Mouse (Mus musculus) stomach, postnatal 0 days (tissue): ENCODE measurements around the gene Fbxo40. TPM values are rescaled to one million over a fixed set of nuclear protein-coding genes. Genes with fewer than 3 reads are reported as not detected.

ENCODE experiments used
- ATAC-seq: fragments of 200-750 bp; cut with Nextera tagmentation; 2 replicates; pipeline ENCODE4 v1.8.0; 2017; ENCODE audit not compliant: low FRiP score, low TSS enrichment
- DNase-seq: peaks from one replicate; pipeline ENCODE4 v3.0.0-alpha.2; 2016; ENCODE audit warnings: low spot score
- H3K27ac ChIP-seq: fragments of 300-500 bp; sonication (generic); replicated peaks from 2 replicates; pipeline ENCODE4 v1.5.1; 2014; ENCODE audit warnings: mild to moderate bottlenecking, control low read depth
- H3K27me3 ChIP-seq: fragments of 300-500 bp; sonication (generic); 2 replicates; pipeline ENCODE4 v1.6.1; 2014; ENCODE audit warnings: low read length; ENCODE audit not compliant: control insufficient read depth, insufficient read depth
- H3K36me3 ChIP-seq: fragments of 300-500 bp; sonication (generic); 2 replicates; pipeline ENCODE4 v1.6.1; 2014; ENCODE audit warnings: low read length, mixed read lengths; ENCODE audit not compliant: control insufficient read depth, insufficient read depth
- H3K4me1 ChIP-seq: fragments of 300-500 bp; sonication (generic); replicated peaks from 2 replicates; pipeline ENCODE4 v1.6.1; 2014; ENCODE audit warnings: antibody characterized with exemption; ENCODE audit not compliant: control insufficient read depth, insufficient read depth
- H3K4me2 ChIP-seq: fragments of 300-500 bp; sonication (generic); replicated peaks from 2 replicates; pipeline ENCODE4 v1.6.1; 2014; ENCODE audit warnings: low read depth, mild to moderate bottlenecking, control low read depth, moderate library complexity
- H3K4me3 ChIP-seq: fragments of 300-500 bp; sonication (generic); 2 replicates; pipeline ENCODE4 v1.5.1; 2014; ENCODE audit warnings: low read depth, low read length, control low read depth
- H3K9ac ChIP-seq: fragments of 300-500 bp; sonication (generic); 2 replicates; pipeline ENCODE4 v1.6.1; 2014; ENCODE audit warnings: mild to moderate bottlenecking, low read length, control low read depth, mixed read lengths
- H3K9me3 ChIP-seq: fragments of 300-500 bp; sonication (generic); 2 replicates; pipeline ENCODE4 v1.6.1; 2016; ENCODE audit warnings: low read length; ENCODE audit not compliant: control insufficient read depth
- CTCF ChIP-seq: IDR thresholded peaks from 2 replicates; pipeline ENCODE4 v1.5.1; 2016; ENCODE audit warnings: antibody characterized with exemption, low read depth, mild to moderate bottlenecking, moderate library complexity
- EP300 ChIP-seq: optimal IDR thresholded peaks from 2 replicates; pipeline ENCODE3; 2016; ENCODE audit warnings: antibody characterized with exemption
- WGBS: fragments of 180-500 bp; shearing (Covaris S2); extraction: QIAGEN DNeasy Blood & Tissue Kit; methylation state at CpG from one replicate; pipeline ENCODE4 v1.1.7; 2014; 5-methylcytosine and 5-hydroxymethylcytosine counted together
- polyA plus RNA-seq: library from polyadenylated mRNA; unstranded; fragments of >200 nt; fragmentation: Nextera tagmentation; extraction: Ambion mirVana; gene quantifications from 2 replicates; pipeline ENCODE4 v1.2.1, GENCODE M21; 2015

Fbxo40 gene
- polyA plus RNA-seq, 1 experiment from 2014 or later, result not detected

- Histone ChIP-seq H3K9ac (no peak overlapping the region), H3K36me3 (peaks cover 56% of the 10 kb centered on the region), H3K4me3 (no peak overlapping the region), H3K4me1 (no peaks in the 10 kb centered on the region), H3K27me3 (no peaks in the 10 kb centered on the region), H3K9me3 (no peaks in the 10 kb centered on the region), H3K4me2 (no peak overlapping the region), H3K27ac (no peak overlapping the region)
- 94% methylated on average over 8 of the region's 8 CpGs for WGBS
- ATAC-seq (no peak), DNase-seq (no peak)
- TF ChIP-seq EP300 (no peak), CTCF (no peak)
Observed at GRCm38 (mm10) chr16:36928106-36928500, 62.2 kb downstream of the Fbxo40 start.

- Histone ChIP-seq H3K4me1 (no peaks in the 10 kb centered on the region), H3K4me3 (no peak overlapping the region), H3K4me2 (no peak overlapping the region), H3K9me3 (no peaks in the 10 kb centered on the region), H3K36me3 (peaks cover 54% of the 10 kb centered on the region), H3K9ac (no peak overlapping the region), H3K27ac (no peak overlapping the region), H3K27me3 (no peaks in the 10 kb centered on the region)
- WGBS, result 83% methylated on average over 10 of the region's 10 CpGs
- TF ChIP-seq CTCF, result no peak
- TF ChIP-seq EP300, result no peak
- ATAC-seq, result no peak
- no peak for DNase-seq
Observed at GRCm38 (mm10) chr16:36927495-36928105, 62.7 kb downstream of the Fbxo40 start.

GRCm38 (mm10) chr16:36926514-36927447 is 63.5 kb downstream of the Fbxo40 start:
- Histone ChIP-seq H3K27ac (no peak overlapping the region), H3K36me3 (peaks cover 46% of the 10 kb centered on the region), H3K4me2 (no peak overlapping the region), H3K4me3 (no peak overlapping the region), H3K27me3 (no peaks in the 10 kb centered on the region), H3K4me1 (no peaks in the 10 kb centered on the region), H3K9me3 (no peaks in the 10 kb centered on the region), H3K9ac (no peak overlapping the region)
- no peak for TF ChIP-seq EP300
- WGBS, result 91% methylated on average over 10 of the region's 10 CpGs
- ATAC-seq (no peak), DNase-seq (no peak)

GRCm38 (mm10) chr16:36925797-36926196 is 64.5 kb downstream of the Fbxo40 start:
- 66% methylated on average over 6 of the region's 6 CpGs for WGBS
- TF ChIP-seq CTCF, result no peak
- TF ChIP-seq EP300, result no peak
- Histone ChIP-seq H3K27ac (no peak overlapping the region), H3K36me3 (peaks cover 44% of the 10 kb centered on the region), H3K9ac (no peak overlapping the region), H3K4me1 (no peaks in the 10 kb centered on the region), H3K4me3 (no peak overlapping the region), H3K27me3 (no peaks in the 10 kb centered on the region), H3K4me2 (no peak overlapping the region), H3K9me3 (no peaks in the 10 kb centered on the region)
- DNase-seq (no peak), ATAC-seq (no peak)

- ATAC-seq, result no peak
- H3K4me1 ChIP-seq, result no peaks in the 10 kb centered on the region
- no peak overlapping the region for H3K4me2 ChIP-seq
- no peak overlapping the region for H3K27ac ChIP-seq
- DNase-seq, result no peak
- H3K27me3 ChIP-seq, result no peaks in the 10 kb centered on the region
- H3K4me3 ChIP-seq, result no peak overlapping the region
- no peak overlapping the region for H3K9ac ChIP-seq
- TF ChIP-seq CTCF (no peak), EP300 (no peak)
- peaks cover 41% of the 10 kb centered on the region for H3K36me3 ChIP-seq
- no peaks in the 10 kb centered on the region for H3K9me3 ChIP-seq
- 93% methylated on average over 6 of the region's 6 CpGs for WGBS
Observed at GRCm38 (mm10) chr16:36925351-36925750, 64.9 kb downstream of the Fbxo40 start.

- peaks cover 34% of the 10 kb centered on the region for H3K36me3 ChIP-seq
Observed at GRCm38 (mm10) chr16:36924312-36924711, 66.0 kb downstream of the Fbxo40 start.

More at GRCm38 (mm10) chr16:36924312-36924711, 66.0 kb downstream of the Fbxo40 start:
- no peak overlapping the region for H3K4me2 ChIP-seq
- 93% methylated on average over 8 of the region's 8 CpGs for WGBS
- H3K4me1 ChIP-seq, result no peaks in the 10 kb centered on the region
- no peaks in the 10 kb centered on the region for H3K27me3 ChIP-seq
- H3K9ac ChIP-seq, result no peak overlapping the region
- no peak overlapping the region for H3K4me3 ChIP-seq
- no peak for ATAC-seq
- no peak for DNase-seq
- no peak overlapping the region for H3K27ac ChIP-seq
- TF ChIP-seq EP300, result no peak
- TF ChIP-seq CTCF, result no peak
- H3K9me3 ChIP-seq, result no peaks in the 10 kb centered on the region
